Mouse (Mus musculus) kidney, adult 2 months (tissue): ENCODE measurements around the gene Chst8. TPM values are rescaled to one million over a fixed set of nuclear protein-coding genes. Genes with fewer than 3 reads are reported as not detected.
A peak's percentile ranks its signal among the peaks of the same experiment; 100 is the strongest.

Experiments
- DNase-seq: peaks from one replicate; pipeline ENCODE4 v3.0.0; 2021
- H3K27ac ChIP-seq: fragments of 200-500 bp; 2 replicates; pipeline ENCODE4 v1.5.1; 2012; ENCODE audit warnings: low read depth, low read length, control low read depth, inconsistent platforms; ENCODE audit not compliant: insufficient read depth
- H3K27me3 ChIP-seq: fragments of 200-500 bp; replicated peaks from 2 replicates; pipeline ENCODE4 v1.6.1; 2012; ENCODE audit warnings: mild to moderate bottlenecking, moderate library complexity, low read length, inconsistent platforms; ENCODE audit not compliant: control insufficient read depth, insufficient read depth
- H3K36me3 ChIP-seq: fragments of 200-500 bp; 2 replicates; pipeline ENCODE4 v1.6.1; 2012; ENCODE audit warnings: mild to moderate bottlenecking, moderate library complexity, low read length, inconsistent platforms; ENCODE audit not compliant: control insufficient read depth, insufficient read depth
- H3K4me1 ChIP-seq: fragments of 200-500 bp; 2 replicates; pipeline ENCODE4 v1.6.1; 2011; ENCODE audit warnings: low read length; ENCODE audit not compliant: control insufficient read depth, insufficient read depth
- H3K4me3 ChIP-seq: fragments of 200-500 bp; 2 replicates; pipeline ENCODE4 v1.5.1; 2011; ENCODE audit warnings: mild to moderate bottlenecking, low read depth, low read length, control low read depth; ENCODE audit not compliant: insufficient read depth
- CTCF ChIP-seq: fragments of 200-500 bp; conservative IDR thresholded peaks from 2 replicates; pipeline ENCODE4 v1.5.1; 2011; ENCODE audit warnings: low read depth, mild to moderate bottlenecking, control low read depth, low read length, moderate library complexity, mixed read lengths; ENCODE audit not compliant: insufficient read depth, insufficient read length
- POLR2A ChIP-seq: fragments of 200-500 bp; IDR thresholded peaks from one replicate; pipeline ENCODE4 v1.6.1; 2011; ENCODE audit warnings: low read depth, low read length, control low read depth
- WGBS: fragments of 180-500 bp; shearing (Covaris S2); methylation state at CpG from one replicate; pipeline ENCODE4 v1.1.7; 2018; 5-methylcytosine and 5-hydroxymethylcytosine counted together
- polyA plus RNA-seq: library from polyadenylated mRNA; depleted of rRNA; stranded (reverse); fragments of >200 nt; gene quantifications from 2 replicates; pipeline ENCODE4 v1.2.3, GENCODE M21; 2012; rRNA removed

The Chst8 gene
- 8.3 and 10.2 TPM in 2 replicates for polyA plus RNA-seq

DNA sequence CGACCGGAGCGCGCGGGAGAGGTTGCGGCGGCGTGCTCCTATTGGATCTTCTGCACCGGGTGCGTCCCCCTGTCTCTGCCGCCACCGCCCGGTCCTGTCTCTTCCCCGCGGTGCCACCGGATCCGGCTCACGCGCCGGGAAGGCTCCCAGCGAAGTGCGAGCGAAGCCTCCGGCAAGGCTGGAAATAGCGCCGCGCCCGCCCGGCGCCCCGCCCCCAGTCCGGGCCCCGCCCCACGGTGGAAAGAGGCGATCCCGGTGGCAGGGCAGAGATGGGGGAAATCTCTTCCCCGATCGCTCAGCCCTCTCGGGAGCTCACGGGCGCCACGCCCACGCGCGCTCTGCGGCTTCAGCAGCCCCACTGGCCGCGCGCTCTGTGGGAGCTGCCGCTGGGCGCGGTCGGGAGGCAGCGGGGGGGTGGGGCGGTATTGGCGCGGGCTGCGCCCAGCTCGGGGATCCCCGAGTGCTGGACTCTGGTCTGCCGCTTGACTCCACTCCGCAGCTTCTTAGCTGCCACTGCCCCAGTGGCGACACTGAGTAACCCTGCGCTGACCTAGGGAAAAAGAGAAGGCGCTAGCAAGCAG lies at the start of gene Chst8:
Chst8 (minus strand) TSS at position 181 of the 581 bp plus-strand sequence.
- Histone ChIP-seq H3K36me3 (no peaks in the 10 kb centered on the region), H3K27me3 (no peaks in the 10 kb centered on the region), H3K27ac (no peak within 1 kb of the TSS), H3K4me3 (peak within 1 kb of the TSS; percentile 54), H3K4me1 (no peaks in the 10 kb centered on the region)
- TF ChIP-seq CTCF, result no peak
- peak; percentile 77 for TF ChIP-seq POLR2A
- under 1% methylated on average over 63 of the region's 65 CpGs for WGBS
- peak; percentile 90 for DNase-seq

DNA sequence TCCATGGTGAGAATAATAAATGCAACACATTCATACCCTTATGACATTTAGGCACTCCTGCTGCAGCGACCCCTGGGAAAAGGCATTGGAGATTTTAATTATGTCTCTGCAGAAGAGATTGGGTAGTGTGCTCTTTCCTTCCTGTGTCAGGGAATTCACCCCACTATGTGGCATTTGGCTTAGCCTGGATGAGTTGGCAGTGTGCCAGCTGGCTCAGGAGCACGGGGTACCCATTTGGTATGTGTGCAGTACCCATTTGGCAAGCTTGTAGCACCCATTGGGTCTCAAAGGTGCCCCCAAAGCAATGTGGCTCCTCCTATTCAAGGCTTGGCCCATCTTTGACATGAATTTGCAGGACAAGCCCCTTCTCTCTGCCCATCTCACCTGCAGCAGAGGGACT lies 45.8 kb upstream of the Chst8 start:
- DNase-seq, result no peak
- H3K36me3 ChIP-seq, result no peaks in the 10 kb centered on the region
- TF ChIP-seq CTCF (no peak), POLR2A (no peak)
- 0 out of 2 replicates have a peak, but pooled peaks cover 2% of the 10 kb centered on the region for H3K4me1 ChIP-seq
- H3K27me3 ChIP-seq, result no peaks in the 10 kb centered on the region
- WGBS, result 57% methylated on average over 2 of the region's 2 CpGs
- no peak overlapping the region for H3K4me3 ChIP-seq
- no peak overlapping the region for H3K27ac ChIP-seq

DNA sequence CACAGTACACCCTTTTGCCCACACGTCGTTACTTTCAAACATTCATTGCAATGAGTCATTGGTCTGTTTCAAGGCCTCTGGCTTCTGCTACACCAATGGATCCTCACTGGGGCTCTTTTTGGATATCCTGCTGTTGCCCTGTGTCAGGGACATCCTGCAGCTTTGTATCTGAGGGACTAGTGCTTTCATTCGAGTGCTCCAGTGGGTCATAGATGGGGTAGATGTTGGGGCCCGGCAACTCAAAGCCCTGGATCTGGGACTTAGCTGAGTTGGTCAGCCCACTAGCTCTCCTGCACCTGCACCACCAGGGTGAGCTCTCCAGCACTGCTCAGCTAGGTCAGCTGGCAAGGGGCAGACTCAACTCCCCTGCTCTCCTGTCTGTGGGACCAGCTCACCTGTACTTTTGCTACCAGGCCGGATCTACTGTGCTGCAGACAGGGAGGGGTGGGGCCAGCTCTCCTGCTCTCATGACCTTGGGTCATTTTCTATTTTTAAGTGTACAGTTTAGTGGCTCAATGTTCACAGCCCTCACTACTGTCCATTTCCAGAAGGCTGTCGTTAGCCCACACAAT lies 42.4 kb upstream of the Chst8 start:
- DNase-seq, result no peak
- no peak; the same call in 1 of the 2 replicates for TF ChIP-seq CTCF
- TF ChIP-seq POLR2A, result no peak
- 0 out of 2 replicates have a peak, but pooled peaks cover 2% of the 10 kb centered on the region for H3K4me1 ChIP-seq
- 65% methylated on average over 6 of the region's 6 CpGs for WGBS
- H3K27me3 ChIP-seq, result no peaks in the 10 kb centered on the region
- H3K4me3 ChIP-seq, result no peak overlapping the region
- H3K27ac ChIP-seq, result no peak overlapping the region
- no peaks in the 10 kb centered on the region for H3K36me3 ChIP-seq

DNA sequence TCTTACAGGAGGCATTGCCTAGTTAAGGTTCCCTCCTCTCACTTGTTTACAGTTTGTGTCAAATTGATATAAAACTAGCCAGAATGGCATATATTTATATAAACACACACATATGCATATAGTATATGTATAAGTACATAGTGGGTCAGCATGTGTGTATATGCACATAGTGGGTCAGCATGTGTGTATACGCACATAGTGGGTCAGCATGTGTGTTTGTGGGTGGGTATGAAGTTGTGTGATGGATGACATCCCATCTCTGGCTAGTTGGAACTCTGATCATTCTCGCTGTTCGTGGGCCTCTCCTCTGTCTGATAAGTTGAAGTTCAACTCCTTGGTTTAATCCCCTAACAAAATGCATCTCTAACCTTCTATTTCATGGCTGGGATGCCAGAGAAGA lies 40.9 kb upstream of the Chst8 start:
- 89% methylated on average over 3 of the region's 3 CpGs for WGBS

DNA sequence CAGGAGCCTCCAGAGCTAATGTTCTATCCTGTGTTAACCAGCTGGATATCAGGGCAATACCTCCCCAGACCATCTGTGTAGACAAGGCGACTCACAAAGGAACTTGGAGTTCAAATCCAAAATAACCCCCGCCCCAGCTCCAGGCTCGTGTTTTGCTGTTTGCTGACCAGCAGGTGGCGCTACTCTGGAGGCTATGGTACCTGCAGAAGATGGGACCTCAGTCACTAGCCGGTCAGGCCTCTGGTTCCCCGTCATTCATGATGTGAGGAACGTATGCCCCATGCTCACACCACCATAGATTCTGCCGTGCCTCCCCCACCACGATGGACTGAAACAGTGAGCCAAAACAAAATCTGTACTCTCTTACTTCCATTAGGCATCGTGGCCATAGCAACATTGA lies 37.1 kb upstream of the Chst8 start:
- Histone ChIP-seq H3K4me3 (no peak overlapping the region), H3K4me1 (no peaks in the 10 kb centered on the region), H3K27me3 (no peaks in the 10 kb centered on the region), H3K36me3 (no peaks in the 10 kb centered on the region), H3K27ac (no peak overlapping the region)
- WGBS, result 49% methylated on average over 10 of the region's 10 CpGs
- TF ChIP-seq POLR2A (no peak), CTCF (peak; percentile 53)
- peak; percentile 30 for DNase-seq

More for the DNA sequence above, 40.9 kb upstream of the Chst8 start:
- DNase-seq, result no peak
- Histone ChIP-seq H3K4me3 (no peak overlapping the region), H3K4me1 (0 out of 2 replicates have a peak, but pooled peaks cover 2% of the 10 kb centered on the region), H3K27ac (no peak overlapping the region), H3K27me3 (no peaks in the 10 kb centered on the region), H3K36me3 (no peaks in the 10 kb centered on the region)
- TF ChIP-seq CTCF (no peak), POLR2A (no peak)

DNA sequence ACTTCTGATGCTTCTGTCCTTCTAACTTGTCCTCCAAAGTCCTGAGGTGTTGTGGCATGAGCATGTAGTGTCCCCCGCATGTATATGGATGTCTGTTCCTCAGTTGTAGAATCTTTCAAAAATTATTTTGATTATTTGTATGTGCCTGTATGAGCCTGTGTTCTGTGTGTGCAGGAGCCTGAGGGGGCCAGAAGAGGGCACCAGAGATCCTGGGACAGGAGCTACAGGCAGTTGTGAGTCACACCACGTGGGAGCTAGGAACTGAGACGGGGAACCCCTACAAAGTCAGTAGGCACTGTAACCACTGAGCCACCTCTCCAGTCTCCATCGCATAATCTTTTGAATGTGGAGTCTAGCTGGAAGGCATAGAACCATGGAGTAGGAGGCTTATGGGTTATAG lies 36.3 kb upstream of the Chst8 start:
- no peaks in the 10 kb centered on the region for H3K36me3 ChIP-seq
- no peak for DNase-seq
- no peak for TF ChIP-seq POLR2A
- no peak for TF ChIP-seq CTCF
- no peaks in the 10 kb centered on the region for H3K27me3 ChIP-seq
- H3K27ac ChIP-seq, result no peak overlapping the region
- no peak overlapping the region for H3K4me3 ChIP-seq
- no peaks in the 10 kb centered on the region for H3K4me1 ChIP-seq
- 90% methylated on average over 4 of the region's 4 CpGs for WGBS

DNA sequence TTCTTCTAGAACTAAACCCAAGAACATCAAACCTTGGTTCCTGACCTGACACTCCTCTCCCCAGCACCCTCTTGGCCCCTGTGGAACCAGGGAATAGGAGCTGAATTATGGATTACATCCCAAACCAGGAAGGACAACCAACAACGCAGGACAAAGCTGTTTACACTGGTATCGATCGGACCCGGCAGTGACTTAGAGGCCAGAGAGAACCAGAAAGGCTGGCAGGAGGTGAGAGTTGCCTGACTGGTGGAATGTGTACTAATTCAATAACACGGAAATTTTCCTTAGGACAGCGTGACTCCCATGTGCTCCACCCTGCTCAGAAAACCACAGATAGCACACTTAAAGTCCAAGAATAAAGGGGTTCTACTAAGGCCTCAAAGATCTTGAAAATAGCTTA lies 35.4 kb upstream of the Chst8 start:
- TF ChIP-seq POLR2A (no peak), CTCF (no peak)
- 68% methylated on average over 6 of the region's 6 CpGs for WGBS
- DNase-seq, result no peak
- no peaks in the 10 kb centered on the region for H3K27me3 ChIP-seq
- no peak overlapping the region for H3K27ac ChIP-seq
- no peak overlapping the region for H3K4me3 ChIP-seq
- H3K4me1 ChIP-seq, result no peaks in the 10 kb centered on the region
- H3K36me3 ChIP-seq, result no peaks in the 10 kb centered on the region

DNA sequence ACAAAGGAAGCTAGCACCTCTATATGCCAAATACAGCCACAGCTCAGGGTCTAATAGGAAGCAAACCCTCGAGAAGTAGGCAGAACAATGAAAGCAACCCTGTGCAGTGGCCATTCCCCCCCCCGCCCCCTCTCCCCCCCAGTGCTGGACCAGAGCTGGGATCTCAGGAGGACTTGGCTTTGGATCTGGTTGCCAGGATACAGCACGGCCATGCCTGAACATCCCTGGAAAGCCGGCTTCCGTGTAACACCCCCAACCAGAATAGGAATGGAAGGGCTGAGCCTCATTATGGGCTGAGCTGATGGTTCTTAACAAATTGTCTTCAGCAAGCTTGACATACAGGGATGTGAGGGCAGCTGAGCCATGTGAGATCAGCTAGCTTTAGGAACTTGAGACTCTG lies 34.9 kb upstream of the Chst8 start:
- Histone ChIP-seq H3K36me3 (no peaks in the 10 kb centered on the region), H3K27ac (no peak overlapping the region), H3K4me1 (no peaks in the 10 kb centered on the region), H3K27me3 (no peaks in the 10 kb centered on the region), H3K4me3 (no peak overlapping the region)
- no peak for TF ChIP-seq POLR2A
- TF ChIP-seq CTCF, result no peak
- DNase-seq, result no peak
- WGBS, result 66% methylated on average over 5 of the region's 5 CpGs
